Mouse (Mus musculus): ENCODE results near the gene Keap1.
"Not testable (repeated sequence)": the region's sequence is repeated elsewhere in the genome, so short reads cannot be mapped to it uniquely, and the experiment has no call there.

Gene Keap1

DNA sequence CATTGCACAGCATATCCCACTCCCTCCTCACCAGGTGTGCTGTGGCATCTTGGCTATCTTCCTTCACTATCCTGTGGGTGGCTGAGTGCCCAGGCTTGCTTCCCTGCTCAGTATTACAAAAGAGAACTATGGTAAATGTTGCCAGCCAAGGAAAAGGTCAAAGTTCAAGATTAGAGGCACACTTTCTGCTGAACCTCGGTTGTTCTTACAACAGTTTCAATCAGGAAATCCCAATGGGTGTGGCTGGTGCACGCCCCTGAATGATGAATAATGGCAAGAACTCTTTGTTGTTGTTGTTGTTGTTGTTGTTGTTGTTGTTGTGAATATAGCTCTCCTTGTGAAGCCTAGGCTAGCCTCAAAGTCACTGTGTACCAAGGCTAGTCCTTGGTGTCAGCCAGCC is 22.7 kb upstream of the Keap1 start:
- no peak for DNase-seq

DNA sequence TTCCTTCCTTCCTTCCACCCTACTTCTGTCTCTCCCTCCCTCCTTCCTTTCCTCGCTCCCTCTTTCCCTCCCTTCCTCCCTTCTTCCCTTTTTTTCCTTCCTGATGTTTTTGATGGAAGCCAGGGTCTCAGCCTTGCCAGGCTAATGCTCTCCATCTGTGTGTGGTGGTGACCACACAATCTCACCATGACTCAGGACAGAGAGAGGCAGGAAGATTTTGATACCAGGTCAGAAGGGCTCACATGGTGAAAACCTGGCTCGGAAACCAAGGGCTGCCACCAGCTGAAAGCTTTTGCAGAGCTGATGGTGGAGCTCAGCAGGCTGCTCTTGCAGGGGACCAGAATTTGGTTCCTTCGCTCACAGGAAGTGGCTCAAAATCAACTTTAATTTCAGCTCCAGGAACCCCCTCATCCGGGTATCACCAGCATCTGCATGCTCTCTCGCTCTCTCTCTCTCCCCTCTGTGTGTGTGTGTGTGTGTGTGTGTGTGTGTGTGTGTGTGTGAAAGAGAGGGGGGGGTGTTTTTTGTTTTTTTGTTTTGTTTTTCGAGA is 21.4 kb upstream of the Keap1 start:
- DNase-seq: no peak

DNA sequence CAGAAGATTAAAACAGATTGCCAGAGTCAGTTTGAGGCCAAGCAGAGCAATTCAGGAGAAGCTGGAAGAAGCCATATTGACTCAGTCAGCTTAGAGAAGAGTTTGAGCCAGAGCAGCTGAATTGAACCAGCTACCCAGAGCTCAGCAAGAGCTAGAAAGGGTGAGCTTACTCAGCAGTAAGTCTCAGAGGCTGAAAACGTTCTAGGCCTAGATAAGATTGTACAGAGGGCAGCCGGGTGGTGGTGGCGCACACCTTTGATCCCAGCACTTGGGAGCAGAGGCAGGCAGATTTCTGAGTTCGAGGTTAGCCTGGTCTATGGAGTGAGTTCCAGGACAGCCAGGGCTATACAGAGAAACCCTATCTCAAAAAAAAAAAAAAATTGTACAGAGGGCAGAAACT is 17.2 kb upstream of the Keap1 start:
- not testable (repeated sequence) for DNase-seq

DNA sequence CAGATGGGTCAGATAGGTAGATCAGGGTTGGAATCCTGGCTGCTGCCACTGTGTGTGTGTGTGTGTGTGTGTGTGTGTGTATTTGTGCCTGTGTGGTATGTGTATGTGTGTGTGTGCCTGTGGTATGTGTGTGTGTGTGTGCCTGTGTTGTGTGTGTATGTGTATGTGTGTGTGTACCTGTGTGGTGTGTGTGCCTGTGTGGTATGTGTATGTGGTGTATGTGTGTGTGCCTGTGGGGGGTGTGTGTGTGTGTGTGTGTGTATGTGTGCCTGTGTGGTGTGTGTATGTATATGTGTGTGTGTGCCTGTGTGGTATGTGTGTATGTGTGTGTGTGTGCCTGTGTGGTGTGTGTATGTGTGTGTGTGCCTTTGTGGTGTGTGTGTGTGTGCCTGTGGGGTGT is 15.5 kb upstream of the Keap1 start:
- DNase-seq: no peak

DNA sequence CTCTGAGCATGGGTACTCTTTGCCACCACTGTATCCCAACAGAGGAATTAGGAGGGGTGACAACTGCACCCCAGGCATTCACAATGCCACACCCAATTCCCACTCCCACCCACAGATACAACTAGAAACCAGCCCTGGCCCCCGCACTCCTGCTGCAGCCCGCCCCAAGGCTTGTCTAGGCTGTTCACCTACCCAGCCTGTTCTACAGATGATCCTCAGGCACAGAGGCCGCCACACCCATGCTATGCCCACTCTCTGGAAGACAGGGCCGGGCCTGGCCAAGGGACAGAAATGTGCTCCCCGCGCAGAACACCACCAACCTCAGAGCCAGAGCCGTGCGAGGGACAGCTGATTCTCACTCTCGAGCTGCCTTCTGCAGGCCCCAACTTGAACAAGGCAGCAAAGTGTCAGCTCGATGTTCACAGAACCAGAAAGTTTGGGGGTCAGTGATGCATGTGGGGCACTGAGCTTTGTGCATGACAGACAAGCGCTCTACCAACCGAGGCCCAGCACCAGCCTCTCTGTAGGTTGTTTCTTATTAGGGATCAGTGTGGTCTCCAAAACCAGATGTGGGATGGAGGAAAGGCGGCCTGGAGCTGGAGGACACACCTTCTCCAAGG is 12.1 kb upstream of the Keap1 start:
- DNase-seq: no peak

DNA sequence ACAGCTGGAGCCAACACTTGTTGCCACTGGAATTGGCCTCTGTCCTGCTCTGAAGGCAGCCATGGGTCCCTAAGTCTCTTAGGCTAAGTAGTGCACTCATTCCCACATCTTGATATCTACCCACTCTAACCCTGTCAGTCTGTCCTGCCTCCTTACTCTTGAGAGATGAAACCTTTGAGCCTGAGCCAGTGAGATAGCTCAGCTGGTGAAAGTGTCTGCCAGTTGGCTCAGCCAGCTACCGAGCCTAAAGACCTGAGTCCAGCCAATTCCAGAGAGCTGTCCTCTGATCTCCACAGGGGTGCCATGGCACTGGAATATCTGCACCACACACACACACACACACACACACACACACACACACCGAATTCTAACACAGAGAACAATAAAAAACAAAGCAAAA is 11.3 kb upstream of the Keap1 start:
- no peak for DNase-seq

DNA sequence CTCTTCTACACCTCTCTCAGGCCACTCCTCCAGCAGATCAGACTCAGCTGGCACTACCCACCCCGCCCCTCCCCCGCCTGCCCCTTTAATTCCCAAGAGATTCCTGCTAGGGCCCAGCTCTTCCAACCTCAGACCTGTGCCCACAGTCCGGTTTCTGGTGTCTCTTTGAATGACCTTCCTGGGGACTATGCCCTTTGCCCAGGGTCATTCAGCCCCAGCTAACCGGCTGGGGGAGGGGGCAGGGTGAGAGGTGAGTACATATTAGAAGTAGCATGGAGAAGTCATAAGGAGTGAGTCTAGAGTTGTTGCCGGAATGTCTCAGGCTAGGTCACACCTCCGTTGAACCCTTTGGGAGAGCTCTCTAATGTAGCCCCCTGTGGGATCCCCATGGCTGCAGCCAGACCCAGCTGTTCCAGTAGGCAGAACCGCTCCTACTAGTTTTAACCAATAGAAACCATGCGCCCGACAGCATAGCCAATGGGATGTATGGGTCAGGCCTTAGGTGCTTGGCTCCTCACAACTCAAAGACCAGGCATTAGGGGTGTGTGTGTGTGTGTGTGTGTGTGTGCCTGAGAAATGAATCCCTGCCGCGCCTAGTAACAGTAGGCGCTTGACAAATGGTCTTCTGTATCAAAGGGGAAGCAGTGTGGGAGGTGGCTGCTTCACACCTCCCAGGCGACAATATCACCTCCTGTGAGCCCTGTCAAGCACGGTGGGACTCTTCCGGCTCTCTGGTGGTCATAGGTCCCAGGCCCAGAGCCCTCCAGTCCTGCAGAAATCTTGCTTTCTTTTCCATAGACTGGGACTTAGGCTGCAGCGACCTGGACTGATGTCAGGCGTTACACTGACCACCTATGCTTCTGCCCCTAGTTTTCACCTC is 10.7 kb upstream of the Keap1 start:
- no peak for DNase-seq

DNA sequence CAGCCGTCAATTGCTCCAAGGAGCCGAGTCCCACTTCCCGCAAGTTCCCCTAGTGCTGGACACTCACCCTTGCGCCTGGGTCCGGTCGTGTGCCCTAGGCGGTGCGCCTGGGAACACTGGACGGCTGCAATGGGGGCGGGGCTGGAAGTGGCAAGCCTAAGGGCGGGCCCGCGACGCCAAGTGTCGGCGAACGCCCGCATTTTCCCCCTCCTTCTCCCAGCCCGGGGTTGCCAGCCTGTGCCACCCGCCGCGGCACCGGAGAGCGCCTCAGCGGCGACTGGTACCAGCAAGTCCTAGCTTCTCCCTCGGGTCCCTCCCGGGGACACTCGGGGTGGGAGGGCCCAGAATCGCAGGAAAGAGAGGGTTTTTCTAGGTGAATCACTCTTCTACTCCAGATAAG is 9.2 kb upstream of the Keap1 start, which contains the start of gene S1pr5:
TSS of gene S1pr5 (minus strand) at position 118 of the 400 bp plus-strand sequence.
- peak; percentile 55 for DNase-seq

DNA sequence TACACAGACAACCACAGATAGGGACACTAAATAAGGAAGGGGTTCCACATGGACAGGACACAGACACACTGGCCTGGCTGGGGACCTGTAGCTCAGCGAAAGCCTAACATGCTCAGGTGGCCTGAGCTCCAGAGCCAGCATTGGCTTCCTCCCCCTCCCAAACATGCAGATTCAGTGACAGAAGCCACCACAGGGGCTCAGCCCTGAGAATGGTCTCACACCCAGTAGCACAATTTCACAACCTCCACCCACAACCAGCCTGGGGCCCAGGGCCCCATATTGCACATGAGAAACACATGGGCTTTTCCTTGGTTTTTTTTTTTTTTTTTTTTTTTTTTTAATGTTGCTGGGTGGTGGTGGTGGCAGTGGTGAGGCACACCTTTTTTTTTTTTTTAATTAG is 7.2 kb upstream of the Keap1 start:
- no peak for DNase-seq

DNA sequence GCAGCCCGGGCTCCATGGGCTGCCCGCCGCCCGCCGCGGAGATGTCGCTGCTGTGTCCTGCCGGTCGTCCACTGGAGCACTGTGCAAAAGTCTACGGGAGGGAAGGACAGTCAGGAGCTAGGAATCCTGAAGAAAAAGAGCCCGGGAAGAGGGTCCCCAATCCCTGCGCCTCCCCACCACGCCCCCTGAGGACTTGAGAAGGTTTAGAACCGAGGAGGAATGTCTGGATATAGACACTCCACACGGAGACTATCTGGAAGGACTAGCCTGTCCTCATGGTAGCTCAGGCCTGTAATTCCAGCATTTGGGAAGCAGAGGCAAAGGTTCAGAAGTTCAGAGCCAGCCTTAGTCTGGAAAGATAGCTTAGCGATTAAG is 5.9 kb upstream of the Keap1 start:
- DNase-seq: no peak

DNA sequence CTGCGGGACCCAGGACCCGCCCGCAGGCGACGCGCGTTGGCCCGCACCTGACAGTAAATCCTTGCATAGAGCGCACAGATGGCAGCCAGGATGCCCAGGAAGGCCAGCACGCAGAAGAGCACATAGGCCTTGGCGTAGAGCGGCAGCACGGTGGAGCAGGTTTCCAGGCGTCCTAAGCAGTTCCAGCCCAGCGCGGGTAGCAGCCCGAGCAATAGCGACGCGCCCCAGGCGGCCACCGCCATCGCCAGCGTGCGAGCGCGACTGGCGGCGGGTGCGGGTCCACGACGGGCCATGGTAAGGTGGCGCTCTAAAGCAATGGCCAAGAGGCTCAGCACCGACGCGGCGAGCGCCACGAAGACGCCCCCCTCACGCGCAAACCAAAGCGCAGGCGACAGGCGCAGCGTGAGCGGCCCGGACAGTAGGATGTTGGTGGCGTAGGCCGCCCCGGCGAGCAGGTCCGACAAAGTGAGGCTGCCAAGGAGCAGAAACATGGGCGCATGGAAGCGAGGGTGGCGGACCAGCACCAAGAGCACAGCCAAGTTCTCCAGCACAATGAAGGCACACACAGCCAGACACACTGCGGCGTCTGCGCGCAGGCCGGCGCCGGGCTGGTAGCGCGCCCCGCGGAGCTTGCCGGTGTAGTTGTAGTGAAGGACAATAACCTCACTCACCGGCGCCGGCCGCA is 5.4 kb upstream of the Keap1 start:
- DNase-seq: no peak

DNA sequence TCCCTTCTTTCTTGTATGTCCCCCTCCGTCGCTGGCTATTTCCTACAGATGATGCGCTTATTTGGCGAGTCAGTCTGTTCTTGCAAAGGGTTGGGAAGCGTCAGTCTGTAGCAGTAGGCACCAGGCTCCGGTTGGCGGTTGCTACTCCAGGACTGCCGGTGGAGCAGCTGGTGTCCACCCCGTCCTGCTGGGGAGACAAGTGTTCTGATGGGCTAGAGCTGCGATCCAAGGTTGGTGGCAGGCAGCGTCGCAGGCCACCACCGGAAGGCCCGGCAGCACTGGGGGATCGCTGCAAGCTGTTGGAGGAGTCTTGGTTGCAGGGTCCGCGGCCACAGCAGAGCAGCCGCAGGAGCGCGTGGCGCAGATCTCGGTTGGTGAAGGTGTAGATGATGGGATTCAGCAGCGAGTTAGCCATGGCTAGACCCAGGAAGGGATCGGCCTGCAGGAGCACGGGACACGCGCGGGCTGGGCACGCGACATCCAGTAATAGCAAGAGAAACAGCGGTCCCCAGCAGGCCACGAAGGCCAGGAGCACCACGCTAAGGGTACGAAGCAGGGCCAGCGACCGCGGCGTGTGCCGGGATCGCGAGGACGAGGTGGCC is 4.8 kb upstream of the Keap1 start:
- DNase-seq: no peak

DNA sequence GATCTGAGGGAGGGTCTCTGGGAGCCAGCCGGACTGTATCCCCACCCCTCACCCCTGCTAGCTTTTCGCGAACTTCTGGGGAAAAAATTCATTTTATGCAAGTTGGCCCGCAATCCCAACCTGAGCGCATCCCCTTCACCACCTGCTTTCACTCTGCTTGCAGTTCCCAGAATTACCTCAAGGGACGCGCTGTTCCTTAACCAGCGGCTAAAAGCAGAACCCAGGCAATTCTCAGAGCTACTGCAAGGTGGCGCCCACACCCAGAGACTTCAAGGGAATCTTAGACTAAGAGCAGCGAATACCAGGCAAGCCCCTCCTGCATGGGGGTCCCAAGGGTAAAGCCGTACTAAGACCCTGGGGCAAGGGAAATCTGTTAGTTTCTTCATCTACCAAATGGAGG is 2.2 kb upstream of the Keap1 start:
- DNase-seq: peak; percentile 76

DNA sequence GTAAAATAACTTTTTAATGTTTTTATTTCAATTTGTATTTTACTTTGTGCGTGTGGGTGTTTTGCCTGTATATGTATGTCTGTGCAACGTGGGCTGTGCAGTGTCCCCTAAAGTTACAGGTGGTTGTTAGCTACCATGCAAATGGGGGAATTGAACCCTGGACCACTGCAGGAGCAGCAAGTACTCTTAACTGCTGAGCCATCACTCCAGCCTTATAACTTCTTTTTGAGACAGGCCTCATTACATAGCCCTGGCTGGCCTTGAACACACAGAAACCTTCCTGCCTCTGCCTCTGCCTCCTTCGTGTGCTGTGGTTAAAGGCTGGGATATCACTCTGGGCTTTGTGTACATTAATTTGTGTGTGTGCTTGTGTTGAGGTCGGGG is 296 bp upstream of the Keap1 start:
- no peak for DNase-seq

DNA sequence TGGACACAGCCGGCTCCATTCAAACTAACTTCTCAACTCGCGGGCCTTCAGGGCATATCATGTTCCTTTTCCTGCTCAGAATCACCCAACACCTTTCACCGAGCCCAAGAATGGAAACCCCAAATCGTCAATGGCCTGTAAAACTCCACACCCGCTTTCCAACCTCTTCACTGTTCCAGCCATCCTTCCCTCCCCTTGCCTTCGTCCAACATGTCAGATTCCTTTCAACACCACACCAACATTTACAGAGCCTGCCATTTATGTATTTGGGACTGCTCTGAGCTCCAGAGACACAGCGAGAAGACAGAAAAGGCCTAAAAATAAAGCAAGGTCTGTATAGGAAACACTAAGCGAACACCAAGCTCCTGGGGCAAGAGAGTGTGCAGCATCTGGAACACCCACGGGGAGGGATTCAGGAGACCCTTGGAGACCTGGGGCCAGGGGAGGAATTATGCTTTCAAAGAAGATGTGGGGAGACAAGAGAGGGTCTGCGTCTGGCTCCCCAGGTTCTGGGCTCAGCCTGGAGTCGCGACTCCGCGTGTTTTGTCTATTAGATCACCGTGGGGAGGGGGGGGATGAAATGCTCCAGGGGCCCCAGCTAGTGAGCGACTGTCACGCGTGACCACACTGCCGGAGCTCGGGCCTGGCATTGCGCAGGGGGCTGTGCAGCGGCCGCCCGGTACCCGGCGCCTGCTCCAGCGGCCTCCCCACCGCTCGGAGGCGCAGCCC is 993 bp downstream of the Keap1 start:
- no peak for DNase-seq

DNA sequence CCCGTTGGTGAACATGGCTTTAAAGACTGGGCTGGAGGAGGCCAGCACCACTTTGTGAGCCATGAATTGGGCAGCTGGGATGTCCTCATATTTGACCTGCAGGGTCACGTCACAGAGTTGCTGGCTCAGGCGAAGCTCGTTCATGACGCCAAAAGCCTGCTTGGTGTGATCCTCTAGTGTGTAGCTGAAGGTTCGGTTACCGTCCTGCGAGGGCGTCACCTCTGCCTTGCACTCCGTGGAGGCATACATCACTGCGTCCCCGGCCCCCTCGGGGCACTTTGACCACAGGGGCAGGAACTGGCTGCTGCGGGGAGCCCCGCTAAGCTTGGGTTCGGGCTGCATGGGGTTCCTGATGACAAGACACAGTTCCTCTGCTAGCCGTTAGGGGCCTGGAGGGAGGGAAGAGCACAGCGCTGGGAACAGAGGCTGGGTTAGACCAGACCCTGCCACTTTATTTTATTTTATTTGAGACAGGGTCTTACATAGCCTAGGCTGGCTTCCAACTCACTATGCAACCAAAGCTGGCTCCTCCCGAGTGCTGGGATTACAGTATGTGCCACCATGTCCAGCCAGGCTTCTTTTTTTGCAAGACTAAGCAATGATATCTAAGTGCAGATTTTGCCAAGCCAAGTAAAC is 1.7 kb downstream of the Keap1 start:
- DNase-seq: no peak

DNA sequence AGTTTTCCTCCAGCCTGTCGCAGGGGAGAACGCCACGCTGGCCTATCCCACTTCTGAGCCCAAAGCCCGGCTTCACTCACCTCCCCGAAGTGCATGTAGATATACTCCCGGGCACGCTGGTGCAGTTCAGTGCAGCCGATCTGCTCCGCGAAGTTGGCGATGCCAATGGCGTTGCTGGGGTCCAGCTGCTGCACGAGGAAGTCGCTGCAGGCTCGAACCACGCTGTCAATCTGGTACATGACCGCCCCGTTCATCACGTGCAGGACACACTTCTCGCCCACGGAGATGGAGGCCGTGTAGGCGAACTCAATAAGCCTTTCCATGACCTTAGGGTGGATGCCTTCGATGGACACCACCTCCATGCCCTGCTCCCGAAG is 2.2 kb downstream of the Keap1 start:
- DNase-seq: no peak

DNA sequence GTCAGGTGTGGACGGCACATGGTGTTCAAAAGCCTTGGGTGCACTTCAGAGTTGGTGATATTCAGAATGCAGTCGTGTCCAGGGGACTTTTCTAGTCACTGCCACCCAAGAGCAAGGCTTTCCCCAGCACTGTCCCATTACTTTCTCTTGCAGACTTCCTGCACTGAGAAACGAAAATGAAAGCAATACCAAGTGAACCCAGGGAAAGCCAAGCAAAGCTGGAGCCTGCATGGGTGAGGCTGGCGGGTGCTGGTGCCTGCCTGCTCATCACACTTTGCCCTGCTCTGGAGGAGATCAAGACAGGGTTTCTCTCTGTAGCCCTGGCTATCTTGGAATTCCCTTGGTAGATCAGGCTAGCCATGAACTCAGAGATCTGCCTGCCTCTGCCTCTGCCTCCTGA is 3.8 kb downstream of the Keap1 start:
- no peak for DNase-seq

DNA sequence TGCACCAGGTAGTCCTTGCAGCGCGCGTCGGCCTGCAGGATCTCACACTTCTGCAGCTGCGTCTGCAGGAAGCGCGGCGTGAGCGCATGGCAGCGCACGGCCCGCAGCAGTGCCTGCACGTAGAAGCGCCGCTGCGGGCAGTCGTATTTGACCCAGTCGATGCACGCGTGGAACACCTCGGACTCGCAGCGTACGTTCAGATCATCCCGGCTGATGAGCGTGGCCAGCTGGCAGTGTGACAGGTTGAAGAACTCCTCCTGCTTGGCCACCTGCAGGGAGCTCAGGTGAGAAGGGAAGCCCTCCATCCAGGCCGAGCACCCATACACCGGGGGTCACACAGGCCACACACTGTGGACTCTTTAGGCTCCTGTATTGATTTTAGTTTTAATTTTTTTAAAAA is 5.4 kb downstream of the Keap1 start:
- DNase-seq: no peak

DNA sequence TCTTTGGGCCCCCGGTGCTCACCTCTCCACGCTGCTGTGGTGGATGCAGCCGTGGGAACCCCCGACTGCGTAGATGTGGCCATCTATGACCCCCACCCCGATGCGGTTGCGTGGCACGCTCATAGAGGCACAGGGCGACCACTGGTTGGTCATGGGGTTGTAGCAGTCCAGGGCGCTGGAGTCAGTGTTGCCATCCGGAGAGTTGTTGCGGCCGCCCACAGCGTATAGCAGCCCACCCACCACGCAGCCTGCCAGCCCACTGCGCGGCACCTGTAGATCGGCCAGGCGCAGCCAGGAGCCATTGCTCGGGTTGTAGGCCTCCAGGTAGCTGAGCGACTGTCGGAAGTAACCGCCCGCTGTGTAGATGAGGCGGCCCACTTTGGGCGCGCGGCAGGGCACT is 5.8 kb downstream of the Keap1 start:
- DNase-seq: no peak

DNA sequence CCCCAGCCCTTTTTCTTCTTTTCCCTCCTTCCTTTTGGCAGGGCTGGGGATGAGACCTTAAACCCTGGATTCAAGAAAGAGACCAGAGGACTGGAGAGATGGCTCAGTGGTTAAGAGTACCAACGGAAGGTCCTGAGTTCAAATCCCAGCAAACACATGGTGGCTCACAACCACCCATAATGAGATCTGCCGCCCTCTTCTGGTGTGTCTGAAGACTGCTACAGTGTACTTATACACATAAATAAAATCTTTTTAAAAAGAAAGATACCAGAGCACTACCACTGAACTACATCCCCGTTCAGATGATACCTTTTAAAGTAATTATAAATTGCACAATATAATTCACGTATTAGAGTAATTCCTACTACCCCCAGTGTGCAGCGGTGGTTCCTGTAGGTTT is 6.3 kb downstream of the Keap1 start:
- no peak for DNase-seq

DNA sequence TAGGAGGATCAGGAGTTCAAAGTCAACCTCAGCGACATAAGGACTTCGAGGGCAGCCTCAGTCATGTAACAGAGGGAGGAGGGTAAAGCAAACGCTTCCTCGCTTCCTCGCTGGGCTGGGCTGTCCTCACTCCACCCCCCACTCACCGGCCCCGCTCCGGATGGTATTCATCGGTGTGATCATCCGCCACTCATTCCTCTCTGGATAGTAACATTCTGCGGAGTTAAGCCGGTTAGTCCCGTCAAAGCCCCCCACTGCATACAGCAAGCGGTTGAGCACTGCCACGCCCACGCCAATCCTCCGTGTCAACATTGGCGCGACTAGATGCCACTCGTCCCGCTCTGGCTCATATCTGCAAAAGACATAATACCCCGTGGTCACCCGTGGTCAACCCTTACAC is 7.6 kb downstream of the Keap1 start:
- DNase-seq: no peak

Data from kidney, adult 11 months (tissue).